Mouse (Mus musculus) lung, adult 2 months (tissue): ENCODE measurements around the gene Hoxa1.

Source experiments
- CTCF ChIP-seq: fragments of 200-500 bp; IDR thresholded peaks from 2 replicates; pipeline ENCODE4 v1.5.1; 2011; ENCODE audit warnings: mild to moderate bottlenecking, low read length, control low read depth; ENCODE audit not compliant: insufficient read depth
- POLR2A ChIP-seq: fragments of 200-500 bp; IDR thresholded peaks from 2 replicates; pipeline ENCODE4 v1.6.1; 2011; ENCODE audit warnings: low read depth, mild to moderate bottlenecking, control low read depth, low read length, borderline replicate concordance; ENCODE audit errors: extremely low read depth

DNA sequence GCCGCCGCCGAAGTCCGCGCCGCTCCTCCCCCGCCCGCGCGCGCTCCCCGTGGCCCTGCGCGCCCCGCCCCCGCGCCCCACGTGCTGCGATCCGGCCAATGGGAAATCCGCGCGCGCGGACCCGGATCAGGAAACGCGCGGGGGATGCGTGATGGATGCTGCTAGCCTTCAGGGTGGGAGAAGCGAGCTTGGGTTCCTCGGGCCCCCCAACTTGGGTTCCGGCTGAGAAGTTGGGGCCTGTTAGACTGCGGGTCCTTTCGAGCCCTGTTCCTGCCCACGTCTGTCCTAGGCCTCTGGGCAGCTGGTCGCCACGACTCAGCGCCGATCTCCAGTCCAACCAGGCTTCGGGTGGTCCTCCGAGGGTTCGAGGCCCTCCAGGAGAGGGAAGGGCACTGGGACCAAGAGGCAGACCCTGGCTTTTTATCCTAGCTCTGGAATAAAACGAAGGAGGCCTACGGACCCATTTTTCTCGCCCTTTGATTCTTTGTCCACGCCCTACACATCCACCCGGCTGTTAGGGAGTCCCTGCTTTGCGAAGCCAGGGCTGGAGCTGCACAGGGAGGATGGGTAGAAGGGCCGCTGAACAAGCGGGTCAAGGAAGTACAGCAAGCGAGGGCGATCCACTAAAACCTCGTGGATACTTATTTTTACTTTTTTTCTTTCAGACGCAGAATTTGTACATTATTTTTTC is 33.9 kb upstream of the Hoxa1 start:
- TF ChIP-seq POLR2A (peak; percentile 76; the same call in 1 of the 2 replicates), CTCF (no peak)
